ENCODE assay signal across 11 mouse cellular contexts in the genomic region with DNA sequence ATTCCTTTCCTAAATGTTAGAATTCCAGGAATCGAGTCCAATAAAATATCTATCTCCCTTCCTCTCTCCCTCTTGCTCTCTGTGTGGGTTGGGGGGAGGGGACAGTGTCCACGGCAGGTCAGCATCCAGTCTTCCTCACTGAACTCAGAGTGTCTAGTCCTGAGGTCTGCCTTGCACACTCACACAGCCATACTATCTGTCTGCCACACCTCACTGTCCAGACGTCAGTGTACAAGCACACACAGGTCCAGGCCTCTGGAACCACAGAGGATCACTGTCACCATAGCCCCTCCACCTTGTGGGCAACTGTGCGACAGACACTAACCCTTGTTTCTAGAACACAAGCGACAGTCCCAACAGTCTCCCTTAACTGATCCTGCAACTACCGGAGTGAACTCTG. TPM values are rescaled to one million over a fixed set of nuclear protein-coding genes. Genes with fewer than 3 reads are reported as not detected.
DNase-seq lines count a peak whose midpoint lies in the region; ATAC-seq and TF ChIP-seq lines count a peak whose summit lies in the region.
"Had no signal": no experiment of that assay in that cellular context is flagged by ENCODE, and none has a peak within 500 bp of the region (broad histone marks: within the 10 kb centered on the region; RNA-seq: fewer than 3 reads in every experiment).

No protein-coding gene starts in this region.

- ATAC-seq in granulocyte monocyte progenitor cell, adult 5-6 weeks (replicated peaks; ENCODE audit: poor library complexity, severe bottlenecking), result 0 out of 2 replicates have a peak, but pooled peaks have one; percentile 10
- ATAC-seq in midbrain, postnatal 0 days (ENCODE audit: low FRiP score), result no peak

- peaks cover 78% of the 10 kb centered on the region for H3K4me1 ChIP-seq in kidney, adult 2 months (ENCODE audit: control insufficient read depth, insufficient read depth, low read length)
- H3K4me1 ChIP-seq in brown adipose tissue, adult 24 weeks (ENCODE audit: control insufficient read depth, insufficient read depth, insufficient read length, low read length), result peaks cover 71% of the 10 kb centered on the region
- H3K4me1 ChIP-seq in midbrain, postnatal 0 days (ENCODE audit: insufficient read depth, low read length), result peaks cover 2% of the 10 kb centered on the region; the same call in 1 of the 2 replicates

- no peak for TF ChIP-seq POLR2A in kidney, adult 2 months (IDR thresholded peaks at IDR 0.05; ENCODE audit: low read depth, low read length)

- no peaks in the 10 kb centered on the region for H3K9me3 ChIP-seq in midbrain, postnatal 0 days (ENCODE audit: low read length)
- H3K9me3 ChIP-seq: midbrain, embryonic 10.5 days had no signal

- H3K36me3 ChIP-seq in kidney, adult 2 months (ENCODE audit: control insufficient read depth, insufficient read depth, low read length), result no peaks in the 10 kb centered on the region
- H3K36me3 ChIP-seq in macrophage (ENCODE audit: inconsistent target), result no peaks in the 10 kb centered on the region
- no peaks in the 10 kb centered on the region for H3K36me3 ChIP-seq in midbrain, postnatal 0 days (ENCODE audit: insufficient read depth, low read length)
- H3K36me3 ChIP-seq: midbrain, embryonic 10.5 days had no signal

- no peak overlapping the region for H3K9ac ChIP-seq in midbrain, postnatal 0 days (replicated peaks; ENCODE audit: low read length, poor library complexity, severe bottlenecking)

- no peak overlapping the region for H3K4me3 ChIP-seq in kidney, adult 2 months (ENCODE audit: insufficient read depth, low read depth, low read length)
- H3K4me3 ChIP-seq in brown adipose tissue, adult 24 weeks (ENCODE audit: insufficient read depth, low read depth, low read length), result no peak overlapping the region
- no peak overlapping the region for H3K4me3 ChIP-seq in macrophage (ENCODE audit: inconsistent target)
- no peak overlapping the region for H3K4me3 ChIP-seq in midbrain, postnatal 0 days (ENCODE audit: low read depth, low read length)
- H3K4me3 ChIP-seq: midbrain, embryonic 10.5 days had no signal

- no peak overlapping the region for H3K4me2 ChIP-seq in midbrain, postnatal 0 days (ENCODE audit: low read depth, low read length, poor library complexity, severe bottlenecking)

- peak overlapping the region; percentile 10 for H3K27ac ChIP-seq in kidney, adult 2 months (ENCODE audit: insufficient read depth, low read depth, low read length)
- H3K27ac ChIP-seq in brown adipose tissue, adult 24 weeks (replicated peaks; ENCODE audit: low read depth, low read length), result peak overlapping the region; percentile 65
- 0 out of 2 replicates have a peak overlapping the region, but pooled peaks have one; percentile 10 for H3K27ac ChIP-seq in macrophage
- H3K27ac ChIP-seq in midbrain, postnatal 0 days (ENCODE audit: low read depth, low read length), result no peak overlapping the region
- H3K27ac ChIP-seq: midbrain, embryonic 10.5 days had no signal

- peaks cover 100% of the 10 kb centered on the region for H3K79me2 ChIP-seq in macrophage (ENCODE audit: inconsistent target)

- WGBS in kidney, adult 2 months, result 21% methylated on average over 6 of the region's 6 CpGs
- WGBS in macrophage (ENCODE audit: missing documents), result 75% methylated on average over 6 of the region's 6 CpGs
- 76% methylated on average over 6 of the region's 6 CpGs for WGBS in midbrain, postnatal 0 days

- H3K27me3 ChIP-seq in kidney, adult 2 months (replicated peaks; ENCODE audit: control insufficient read depth, insufficient read depth, low read length), result no peaks in the 10 kb centered on the region
- H3K27me3 ChIP-seq in midbrain, postnatal 0 days (ENCODE audit: insufficient read depth, low read length), result no peaks in the 10 kb centered on the region

- 0 out of 2 replicates have a peak, but pooled peaks have one; percentile 3 for TF ChIP-seq CTCF in kidney, adult 2 months (conservative IDR thresholded peaks at IDR 0.05; ENCODE audit: insufficient read depth, insufficient read length, low read depth, low read length)
- TF ChIP-seq CTCF in midbrain, postnatal 0 days (IDR thresholded peaks at IDR 0.05), result no peak

- DNase-seq in kidney, adult 2 months, result no peak
- no peak for DNase-seq in kidney, postnatal 10 days
- no peak for DNase-seq in urinary bladder, adult 18-20 months (ENCODE audit: low spot score in 2 of 2)
- no peak for DNase-seq in midbrain, postnatal 0 days (ENCODE audit: low spot score)
- no peak for DNase-seq in thymus, adult 18-20 months
- DNase-seq: cerebellum, adult 2 months; layer of hippocampus, adult 9-11 months had no signal

RNA-seq across cellular contexts. Expression of a gene that starts 18.8 kb away (rescaled TPM):
- polyA plus RNA-seq in kidney, adult 2 months (2012; rRNA removed), result 57.7 and 64.1 TPM in 2 replicates
- polyA plus RNA-seq in brown adipose tissue, adult 24 weeks (2012; ENCODE audit: insufficient read depth, insufficient read length, missing spikeins), result 36.0 and 59.3 TPM in 2 replicates
- 199 and 315 TPM in 2 replicates for total RNA-seq in granulocyte monocyte progenitor cell, adult 5-6 weeks (2014; fragmentation: Nextera tagmentation)
- 285 and 305 TPM in 2 replicates for total RNA-seq in granulocyte monocyte progenitor cell, adult 5-6 weeks (2017)
- total RNA-seq in macrophage (2018; cell fraction: chromatin; rRNA removed), result 100 to 1,000 TPM; 116 to 655 (median 298) TPM
- 100 to 1,000 TPM; 130 to 278 (median 207) TPM for total RNA-seq in macrophage (2018; cell fraction: cytosol; rRNA removed)
- 100 to 1,000 TPM; 203 to 600 (median 357) TPM for total RNA-seq in macrophage (2018; cell fraction: nucleus; rRNA removed)
- polyA plus RNA-seq in macrophage (2018), result 130 to 219 TPM (median 188 TPM) in 3 replicates
- total RNA-seq in midbrain, postnatal 0 days (2014; rRNA removed), result 26.9 and 30.8 TPM in 2 replicates
- 6.4 and 8.2 TPM in 2 replicates for polyA plus RNA-seq in midbrain, postnatal 0 days (2015; fragmentation: Nextera tagmentation; extraction: Ambion mirVana)
